Mouse (Mus musculus) heart, adult 11 months (tissue): ENCODE measurements around the gene Cyp4f17.
"Not testable (repeated sequence)": the region's sequence is repeated elsewhere in the genome, so short reads cannot be mapped to it uniquely, and the experiment has no call there.

Source experiments
- DNase-seq: peaks from one replicate; pipeline ENCODE4 v3.0.0; 2022

The Cyp4f17 gene

GRCm38 (mm10) chr17:32505851-32506728, at the start of gene Cyp4f17:
TSS of gene Cyp4f17 (plus strand) at chr17:32506050.
- DNase-seq, result peak; percentile 95

GRCm38 (mm10) chr17:32468494-32468893, 37.4 kb upstream of the Cyp4f17 start:
- no peak for DNase-seq

- DNase-seq, result no peak
These were observed 35.1 kb upstream of the Cyp4f17 start for GRCm38 (mm10) chr17:32470795-32471194.

GRCm38 (mm10) chr17:32472176-32472575, 33.7 kb upstream of the Cyp4f17 start:
- DNase-seq, result no peak

GRCm38 (mm10) chr17:32474954-32475560, 30.8 kb upstream of the Cyp4f17 start:
- DNase-seq, result no peak

- DNase-seq, result no peak
These were observed 28.6 kb upstream of the Cyp4f17 start for GRCm38 (mm10) chr17:32477204-32477603.

- no peak for DNase-seq
These were observed 27.1 kb upstream of the Cyp4f17 start for GRCm38 (mm10) chr17:32478727-32479126.

GRCm38 (mm10) chr17:32479554-32480506, 26.0 kb upstream of the Cyp4f17 start:
- DNase-seq, result no peak

- no peak for DNase-seq
These were observed 24.1 kb upstream of the Cyp4f17 start for GRCm38 (mm10) chr17:32481766-32482165.

GRCm38 (mm10) chr17:32483200-32483599, 22.6 kb upstream of the Cyp4f17 start:
- peak; percentile 95 for DNase-seq

GRCm38 (mm10) chr17:32492349-32492980, 13.4 kb upstream of the Cyp4f17 start:
- peak; percentile 94 for DNase-seq

- peak; percentile 92 for DNase-seq
These were observed 11.2 kb upstream of the Cyp4f17 start for GRCm38 (mm10) chr17:32494601-32495000.

- not testable (repeated sequence) for DNase-seq
These were observed 5.3 kb upstream of the Cyp4f17 start for GRCm38 (mm10) chr17:32500511-32500910.

- no peak for DNase-seq
These were observed 4.8 kb upstream of the Cyp4f17 start for GRCm38 (mm10) chr17:32501051-32501450.

GRCm38 (mm10) chr17:32503111-32503510, 2.7 kb upstream of the Cyp4f17 start:
- DNase-seq, result no peak

- peak; percentile 93 for DNase-seq
These were observed 937 bp downstream of the Cyp4f17 start for GRCm38 (mm10) chr17:32506729-32507245.

- no peak for DNase-seq
These were observed 10.3 kb downstream of the Cyp4f17 start for GRCm38 (mm10) chr17:32516126-32516525.

- no peak for DNase-seq
These were observed 16.1 kb downstream of the Cyp4f17 start for GRCm38 (mm10) chr17:32521981-32522380.

GRCm38 (mm10) chr17:32522386-32522785, 16.5 kb downstream of the Cyp4f17 start:
- DNase-seq, result no peak

- DNase-seq, result no peak
These were observed 17.0 kb downstream of the Cyp4f17 start for GRCm38 (mm10) chr17:32522816-32523215.

GRCm38 (mm10) chr17:32523895-32524294, 18.0 kb downstream of the Cyp4f17 start:
- no peak for DNase-seq

GRCm38 (mm10) chr17:32526341-32526740, 20.5 kb downstream of the Cyp4f17 start:
- DNase-seq, result not testable (repeated sequence)
